Mouse (Mus musculus) olfactory bulb, adult 2 months (tissue): ENCODE measurements around the gene Camkmt.

Experiments
- CTCF ChIP-seq: fragments of 200-500 bp; IDR thresholded peaks from 2 replicates; pipeline ENCODE4 v1.5.1; 2012; ENCODE audit warnings: low read depth, mild to moderate bottlenecking, low read length, moderate library complexity; ENCODE audit not compliant: insufficient read depth
- POLR2A ChIP-seq: fragments of 200-500 bp; IDR thresholded peaks from 2 replicates; pipeline ENCODE4 v1.6.1; 2012; ENCODE audit warnings: mild to moderate bottlenecking, low read depth, low read length, moderate library complexity; ENCODE audit not compliant: insufficient read depth

- TF ChIP-seq CTCF (no peak), POLR2A (no peak)
Observed at GRCm38 (mm10) chr17:85088401-85088800, 2.0 kb upstream of the Camkmt start.
